8 mouse cellular contexts compared by ENCODE assay signal in genomic region chr19:53773937-53774640, GRCm38 (mm10).
DNase-seq lines count a peak whose midpoint lies in the region; ATAC-seq and TF ChIP-seq lines count a peak whose summit lies in the region.

No protein-coding gene starts in this region.

- ATAC-seq in forebrain, embryonic 14.5 days, result peak; percentile 94
- no peak for ATAC-seq in midbrain, postnatal 0 days (ENCODE audit: low FRiP score)

- H3K4me1 ChIP-seq in forebrain, embryonic 14.5 days (ENCODE audit: control insufficient read depth, insufficient read depth, low read length), result no peaks in the 10 kb centered on the region
- no peaks in the 10 kb centered on the region for H3K4me1 ChIP-seq in midbrain, postnatal 0 days (ENCODE audit: insufficient read depth, low read length)

- intact Hi-C loops in heart, postnatal 14 days (cut with DNase I), result loop anchor here (5.0 kb wide), 2 partner anchors 133 to 148 kb away; no protein-coding TSS in a partner anchor

- DNase-seq in ovary, adult 18-20 months (ENCODE audit: low spot score), result peak; percentile 36
- no peak for DNase-seq in ovary, postnatal 10 days (ENCODE audit: low spot score)
- peak; percentile 87 for DNase-seq in forebrain, embryonic 14.5 days (ENCODE audit: low spot score)
- DNase-seq in heart, postnatal 14 days, result peak; percentile 88
- DNase-seq in kidney, postnatal 36 days, result peak; percentile 84 to 89
- peak; percentile 77 for DNase-seq in midbrain, postnatal 0 days (ENCODE audit: low spot score)
- no peak for DNase-seq in layer of hippocampus, adult 9-11 months
- no peak for DNase-seq in right cerebral cortex, adult 18-20 months

- no peak overlapping the region for H3K9ac ChIP-seq in forebrain, embryonic 14.5 days (ENCODE audit: low read length)
- H3K9ac ChIP-seq in midbrain, postnatal 0 days (replicated peaks; ENCODE audit: low read length, poor library complexity, severe bottlenecking), result no peak overlapping the region

- H3K36me3 ChIP-seq in forebrain, embryonic 14.5 days (ENCODE audit: control insufficient read depth, insufficient read depth, low read length), result no peaks in the 10 kb centered on the region
- no peaks in the 10 kb centered on the region for H3K36me3 ChIP-seq in midbrain, postnatal 0 days (ENCODE audit: insufficient read depth, low read length)

- H3K27me3 ChIP-seq in forebrain, embryonic 14.5 days (replicated peaks; ENCODE audit: control insufficient read depth, insufficient read depth, low read length), result no peaks in the 10 kb centered on the region
- H3K27me3 ChIP-seq in midbrain, postnatal 0 days (ENCODE audit: insufficient read depth, low read length), result no peaks in the 10 kb centered on the region

- TF ChIP-seq CTCF in midbrain, postnatal 0 days (IDR thresholded peaks at IDR 0.05), result no peak

- no peaks in the 10 kb centered on the region for H3K9me3 ChIP-seq in forebrain, embryonic 14.5 days (replicated peaks; ENCODE audit: control insufficient read depth, low read length)
- H3K9me3 ChIP-seq in midbrain, postnatal 0 days (ENCODE audit: low read length), result no peaks in the 10 kb centered on the region

- H3K4me2 ChIP-seq in forebrain, embryonic 14.5 days (ENCODE audit: low read length), result no peak overlapping the region
- H3K4me2 ChIP-seq in midbrain, postnatal 0 days (ENCODE audit: low read depth, low read length, poor library complexity, severe bottlenecking), result no peak overlapping the region

- H3K4me3 ChIP-seq in forebrain, embryonic 14.5 days (ENCODE audit: low read depth, low read length), result no peak overlapping the region
- H3K4me3 ChIP-seq in midbrain, postnatal 0 days (ENCODE audit: low read depth, low read length), result no peak overlapping the region

- 40% methylated on average over 11 of the region's 11 CpGs for WGBS in forebrain, embryonic 14.5 days
- 51% methylated on average over 11 of the region's 11 CpGs for WGBS in midbrain, postnatal 0 days

- H3K27ac ChIP-seq in forebrain, embryonic 14.5 days (ENCODE audit: low read depth, low read length), result no peak overlapping the region
- no peak overlapping the region for H3K27ac ChIP-seq in midbrain, postnatal 0 days (ENCODE audit: low read depth, low read length)

Comparison
In these comparisons a context has a peak if more than half of its experiments do, and no peak if none do; other contexts are left out.
1. DNase-seq: peak in ovary, adult 18-20 months (single experiment), forebrain, embryonic 14.5 days (single experiment), heart, postnatal 14 days (2 of 2), kidney, postnatal 36 days (2 of 2) and midbrain, postnatal 0 days (single experiment); none in ovary, postnatal 10 days (single experiment), layer of hippocampus, adult 9-11 months (single experiment) and right cerebral cortex, adult 18-20 months (single experiment).